Mouse (Mus musculus) E14TG2a.4 (cell line): ENCODE measurements around the gene Ptp4a2.

Experiments
- CTCF ChIP-seq: conservative IDR thresholded peaks from 2 replicates; pipeline ENCODE4 v1.5.1; 2014; ENCODE audit warnings: low read length
- POU5F1 ChIP-seq: IDR thresholded peaks from 2 replicates; pipeline ENCODE4 v1.6.1; 2014; ENCODE audit warnings: low read length, borderline replicate concordance

- TF ChIP-seq CTCF (no peak), POU5F1 (no peak)
Measured at GRCm38 (mm10) chr4:129811605-129812468, 818 bp downstream of the Ptp4a2 start.
